Mouse (Mus musculus) forebrain, embryonic 13.5 days (tissue): Measurements from ENCODE around the gene Kmt2c. TPM values are rescaled to one million over a fixed set of nuclear protein-coding genes. Genes with fewer than 3 reads are reported as not detected.

Experiments
- ATAC-seq: fragments of 200-750 bp; cut with Nextera tagmentation; 2 replicates; pipeline ENCODE4 v1.8.0; 2017
- H3K27ac ChIP-seq: fragments of 300-500 bp; sonication (generic); 2 replicates; pipeline ENCODE4 v1.5.1; 2015; ENCODE audit warnings: inconsistent platforms, mild to moderate bottlenecking, moderate library complexity
- H3K27me3 ChIP-seq: fragments of 300-500 bp; sonication (generic); 2 replicates; pipeline ENCODE4 v1.6.1; 2015; ENCODE audit warnings: mild to moderate bottlenecking, inconsistent platforms
- H3K36me3 ChIP-seq: fragments of 300-500 bp; sonication (generic); 2 replicates; pipeline ENCODE4 v1.6.1; 2015; ENCODE audit warnings: mild to moderate bottlenecking, inconsistent platforms; ENCODE audit not compliant: poor library complexity, severe bottlenecking
- H3K4me1 ChIP-seq: fragments of 300-500 bp; sonication (generic); 2 replicates; pipeline ENCODE4 v1.6.1; 2015; ENCODE audit warnings: inconsistent platforms
- H3K4me2 ChIP-seq: fragments of 300-500 bp; sonication (generic); 2 replicates; pipeline ENCODE4 v1.6.1; 2015; ENCODE audit warnings: inconsistent platforms, mild to moderate bottlenecking, moderate library complexity
- H3K4me3 ChIP-seq: fragments of 300-500 bp; sonication (generic); 2 replicates; pipeline ENCODE4 v1.5.1; 2015; ENCODE audit warnings: mild to moderate bottlenecking, inconsistent platforms
- H3K9ac ChIP-seq: fragments of 300-500 bp; sonication (generic); 2 replicates; pipeline ENCODE4 v1.6.1; 2015; ENCODE audit warnings: mild to moderate bottlenecking, inconsistent platforms
- H3K9me3 ChIP-seq: fragments of 300-500 bp; sonication (generic); replicated peaks from 2 replicates; pipeline ENCODE4 v1.6.1; 2016; ENCODE audit warnings: inconsistent platforms
- WGBS: fragments of 180-500 bp; shearing (Covaris S2); methylation state at CpG from one replicate; pipeline ENCODE4 v1.1.7; 2015; 5-methylcytosine and 5-hydroxymethylcytosine counted together
- polyA plus RNA-seq: library from polyadenylated mRNA; unstranded; fragments of >200 nt; fragmentation: Nextera tagmentation; extraction: Ambion mirVana; gene quantifications from 2 replicates; pipeline ENCODE4 v1.2.1, GENCODE M21; 2015

The Kmt2c gene
- polyA plus RNA-seq = 24.1 and 25.0 TPM in 2 replicates

GRCm38 (mm10) chr5:25498346-25498820, at the start of gene Kmt2c:
Gene Kmt2c, minus strand, starts transcription at chr5:25498783.
- no peaks in the 10 kb centered on the region for H3K9me3 ChIP-seq
- ATAC-seq = peak; percentile 32
- H3K4me3 ChIP-seq = peak within 1 kb of the TSS; percentile 93
- peaks cover 23% of the 10 kb centered on the region for H3K4me1 ChIP-seq
- 0% methylated on average over 47 of the region's 54 CpGs for WGBS
- H3K27me3 ChIP-seq = no peaks in the 10 kb centered on the region
- peak within 1 kb of the TSS; percentile 99 for H3K27ac ChIP-seq
- no peaks in the 10 kb centered on the region for H3K36me3 ChIP-seq
- peak within 1 kb of the TSS; percentile 94 for H3K9ac ChIP-seq
- peak within 1 kb of the TSS; percentile 85 for H3K4me2 ChIP-seq

GRCm38 (mm10) chr5:25546912-25547311, 48.3 kb upstream of the Kmt2c start:
- no peak overlapping the region for H3K4me2 ChIP-seq
- no peaks in the 10 kb centered on the region for H3K9me3 ChIP-seq
- no peaks in the 10 kb centered on the region for H3K4me1 ChIP-seq
- no peak for ATAC-seq
- H3K27me3 ChIP-seq = no peaks in the 10 kb centered on the region
- H3K27ac ChIP-seq = no peak overlapping the region
- no peak overlapping the region for H3K4me3 ChIP-seq
- H3K9ac ChIP-seq = no peak overlapping the region
- 98% methylated on average over 2 of the region's 2 CpGs for WGBS
- no peaks in the 10 kb centered on the region for H3K36me3 ChIP-seq

DNA sequence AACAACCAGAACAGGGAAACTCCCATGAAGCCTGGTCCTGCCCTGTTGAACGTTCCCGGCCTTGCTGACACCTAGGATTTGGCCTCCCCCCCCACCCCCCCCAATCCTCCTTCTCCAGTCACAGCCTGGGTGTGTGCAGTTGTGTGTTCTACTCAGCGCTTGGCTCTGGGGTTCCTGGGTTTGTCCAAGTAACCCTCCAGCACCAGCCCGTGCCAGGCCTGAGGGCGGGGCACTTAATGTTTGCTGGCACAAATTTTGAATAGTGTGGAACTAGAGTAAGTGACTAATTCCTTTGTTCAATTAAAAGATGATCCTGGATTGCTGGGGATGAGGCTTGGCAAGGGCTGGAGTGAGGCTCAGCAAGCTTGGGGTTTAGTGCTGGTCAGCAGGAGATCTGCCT, 46.0 kb upstream of the Kmt2c start:
- Histone ChIP-seq H3K9ac (no peak overlapping the region), H3K4me1 (no peaks in the 10 kb centered on the region), H3K9me3 (no peaks in the 10 kb centered on the region), H3K4me3 (no peak overlapping the region), H3K36me3 (no peaks in the 10 kb centered on the region), H3K4me2 (no peak overlapping the region), H3K27me3 (no peaks in the 10 kb centered on the region), H3K27ac (no peak overlapping the region)
- 81% methylated on average over 5 of the region's 5 CpGs for WGBS
- ATAC-seq = no peak

GRCm38 (mm10) chr5:25544061-25544460, 45.5 kb upstream of the Kmt2c start:
- H3K4me1 ChIP-seq = no peaks in the 10 kb centered on the region
- H3K4me3 ChIP-seq = no peak overlapping the region
- H3K9me3 ChIP-seq = no peaks in the 10 kb centered on the region
- no peak overlapping the region for H3K4me2 ChIP-seq
- 97% methylated on average over 3 of the region's 3 CpGs for WGBS
- H3K9ac ChIP-seq = no peak overlapping the region
- no peaks in the 10 kb centered on the region for H3K36me3 ChIP-seq
- no peak overlapping the region for H3K27ac ChIP-seq
- ATAC-seq = no peak
- H3K27me3 ChIP-seq = no peaks in the 10 kb centered on the region

GRCm38 (mm10) chr5:25541661-25542060, 43.1 kb upstream of the Kmt2c start:
- H3K4me1 ChIP-seq = no peaks in the 10 kb centered on the region
- no peaks in the 10 kb centered on the region for H3K36me3 ChIP-seq
- H3K4me2 ChIP-seq = no peak overlapping the region
- H3K4me3 ChIP-seq = no peak overlapping the region
- 78% methylated on average over 2 of the region's 2 CpGs for WGBS
- 0 out of 2 replicates have a peak, but pooled peaks cover 4% of the 10 kb centered on the region for H3K9me3 ChIP-seq
- no peak overlapping the region for H3K9ac ChIP-seq
- no peaks in the 10 kb centered on the region for H3K27me3 ChIP-seq
- ATAC-seq = no peak
- no peak overlapping the region for H3K27ac ChIP-seq

GRCm38 (mm10) chr5:25540921-25541320, 42.3 kb upstream of the Kmt2c start:
- Histone ChIP-seq H3K36me3 (no peaks in the 10 kb centered on the region), H3K4me1 (no peaks in the 10 kb centered on the region), H3K4me2 (no peak overlapping the region), H3K9me3 (0 out of 2 replicates have a peak, but pooled peaks cover 4% of the 10 kb centered on the region), H3K4me3 (no peak overlapping the region), H3K27me3 (no peaks in the 10 kb centered on the region), H3K27ac (no peak overlapping the region), H3K9ac (no peak overlapping the region)
- 91% methylated on average over 3 of the region's 3 CpGs for WGBS
- no peak for ATAC-seq

DNA sequence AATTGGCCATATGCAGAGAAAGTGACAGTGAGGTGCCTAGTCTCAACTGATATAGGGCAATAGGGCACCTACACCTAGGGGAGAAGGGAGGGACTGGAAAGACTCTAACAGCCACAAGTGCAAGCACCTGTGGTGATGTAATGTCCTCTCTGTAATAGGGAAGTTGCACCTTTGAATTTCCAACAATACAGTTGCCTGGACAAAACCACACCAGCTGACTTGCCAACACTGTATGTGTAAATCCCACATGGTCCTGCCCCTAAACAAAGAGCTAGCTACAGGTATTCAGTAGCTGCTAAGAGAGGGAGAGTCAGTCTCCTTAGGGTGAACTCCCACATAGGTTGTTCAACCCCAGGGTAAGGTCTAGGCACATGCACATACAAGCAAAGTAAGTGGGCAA, 41.8 kb upstream of the Kmt2c start:
- 0 out of 2 replicates have a peak, but pooled peaks cover 4% of the 10 kb centered on the region for H3K9me3 ChIP-seq
- no peak overlapping the region for H3K4me3 ChIP-seq
- no peaks in the 10 kb centered on the region for H3K27me3 ChIP-seq
- no peak overlapping the region for H3K9ac ChIP-seq
- no peak overlapping the region for H3K4me2 ChIP-seq
- no peak for ATAC-seq
- no peaks in the 10 kb centered on the region for H3K4me1 ChIP-seq
- H3K36me3 ChIP-seq = no peaks in the 10 kb centered on the region
- H3K27ac ChIP-seq = no peak overlapping the region

DNA sequence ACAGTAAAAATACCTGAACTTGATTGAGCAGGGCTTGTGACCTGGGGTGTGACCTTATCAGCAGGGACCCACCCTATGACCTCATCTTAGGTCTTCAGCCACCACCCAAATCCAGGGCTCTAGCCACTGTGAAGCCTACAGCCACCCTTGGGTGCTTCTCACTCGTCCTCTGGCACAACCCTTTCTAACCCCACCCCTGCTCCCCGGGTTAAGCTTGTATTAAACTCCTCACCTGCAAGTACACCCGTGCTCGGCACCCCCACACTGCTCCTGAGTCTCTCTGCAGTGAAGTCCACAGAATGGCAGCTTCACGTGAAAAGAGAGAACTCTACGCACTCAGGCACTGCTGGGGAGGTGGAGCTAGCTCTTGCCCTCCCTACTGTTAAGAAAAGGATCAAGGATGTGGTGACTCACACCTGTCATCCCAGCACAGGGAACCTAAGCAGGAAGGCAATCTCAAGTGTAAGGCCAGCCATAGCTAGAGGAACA, 38.4 kb upstream of the Kmt2c start:
- Histone ChIP-seq H3K9ac (no peak overlapping the region), H3K4me3 (no peak overlapping the region), H3K27me3 (no peaks in the 10 kb centered on the region), H3K36me3 (no peaks in the 10 kb centered on the region), H3K9me3 (0 out of 2 replicates have a peak, but pooled peaks cover 4% of the 10 kb centered on the region), H3K27ac (no peak overlapping the region), H3K4me1 (0 out of 2 replicates have a peak, but pooled peaks cover 8% of the 10 kb centered on the region), H3K4me2 (no peak overlapping the region)
- 42% methylated on average over 6 of the region's 6 CpGs for WGBS
- ATAC-seq = no peak

- H3K9me3 ChIP-seq = 0 out of 2 replicates have a peak, but pooled peaks cover 4% of the 10 kb centered on the region
- no peak for ATAC-seq
- H3K36me3 ChIP-seq = no peaks in the 10 kb centered on the region
- no peaks in the 10 kb centered on the region for H3K27me3 ChIP-seq
- no peak overlapping the region for H3K27ac ChIP-seq
- no peak overlapping the region for H3K9ac ChIP-seq
- 53% methylated on average over 2 of the region's 2 CpGs for WGBS
- 0 out of 2 replicates have a peak, but pooled peaks cover 8% of the 10 kb centered on the region for H3K4me1 ChIP-seq
- no peak overlapping the region for H3K4me2 ChIP-seq
- no peak overlapping the region for H3K4me3 ChIP-seq
These were observed 37.9 kb upstream of the Kmt2c start for GRCm38 (mm10) chr5:25536451-25536850.

DNA sequence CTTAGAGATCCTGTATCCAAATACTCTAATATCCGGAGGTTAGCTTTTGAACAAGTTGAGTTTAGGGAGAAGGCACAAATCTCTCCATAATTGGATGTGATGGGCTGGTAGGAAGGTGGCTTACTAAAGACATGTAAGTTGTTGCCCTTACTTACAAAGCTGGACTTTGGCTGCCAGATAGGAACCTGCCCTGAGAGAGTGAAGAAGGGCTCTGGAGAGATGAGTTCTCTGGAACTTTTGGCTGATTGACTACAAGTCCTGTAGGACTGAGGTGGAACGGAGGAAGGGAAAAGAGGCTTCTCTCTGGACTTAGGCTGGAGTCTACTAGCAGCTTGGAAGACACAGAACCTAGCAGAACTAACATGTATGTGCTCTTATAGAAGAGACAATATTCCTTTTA, 37.0 kb upstream of the Kmt2c start:
- Histone ChIP-seq H3K4me2 (no peak overlapping the region), H3K27ac (no peak overlapping the region), H3K9ac (no peak overlapping the region), H3K27me3 (no peaks in the 10 kb centered on the region), H3K9me3 (0 out of 2 replicates have a peak, but pooled peaks cover 4% of the 10 kb centered on the region), H3K4me3 (no peak overlapping the region), H3K4me1 (0 out of 2 replicates have a peak, but pooled peaks cover 8% of the 10 kb centered on the region), H3K36me3 (no peaks in the 10 kb centered on the region)
- WGBS = 94% methylated on average over 2 of the region's 2 CpGs
- no peak for ATAC-seq

- Histone ChIP-seq H3K9me3 (no peaks in the 10 kb centered on the region), H3K4me2 (no peak overlapping the region), H3K36me3 (no peaks in the 10 kb centered on the region), H3K4me1 (peaks cover 13% of the 10 kb centered on the region; the same call in 1 of the 2 replicates), H3K27ac (no peak overlapping the region), H3K4me3 (no peak overlapping the region), H3K27me3 (no peaks in the 10 kb centered on the region), H3K9ac (no peak overlapping the region)
- 89% methylated on average over 5 of the region's 5 CpGs for WGBS
- no peak for ATAC-seq
These were observed 34.7 kb upstream of the Kmt2c start for GRCm38 (mm10) chr5:25533298-25533697.

DNA sequence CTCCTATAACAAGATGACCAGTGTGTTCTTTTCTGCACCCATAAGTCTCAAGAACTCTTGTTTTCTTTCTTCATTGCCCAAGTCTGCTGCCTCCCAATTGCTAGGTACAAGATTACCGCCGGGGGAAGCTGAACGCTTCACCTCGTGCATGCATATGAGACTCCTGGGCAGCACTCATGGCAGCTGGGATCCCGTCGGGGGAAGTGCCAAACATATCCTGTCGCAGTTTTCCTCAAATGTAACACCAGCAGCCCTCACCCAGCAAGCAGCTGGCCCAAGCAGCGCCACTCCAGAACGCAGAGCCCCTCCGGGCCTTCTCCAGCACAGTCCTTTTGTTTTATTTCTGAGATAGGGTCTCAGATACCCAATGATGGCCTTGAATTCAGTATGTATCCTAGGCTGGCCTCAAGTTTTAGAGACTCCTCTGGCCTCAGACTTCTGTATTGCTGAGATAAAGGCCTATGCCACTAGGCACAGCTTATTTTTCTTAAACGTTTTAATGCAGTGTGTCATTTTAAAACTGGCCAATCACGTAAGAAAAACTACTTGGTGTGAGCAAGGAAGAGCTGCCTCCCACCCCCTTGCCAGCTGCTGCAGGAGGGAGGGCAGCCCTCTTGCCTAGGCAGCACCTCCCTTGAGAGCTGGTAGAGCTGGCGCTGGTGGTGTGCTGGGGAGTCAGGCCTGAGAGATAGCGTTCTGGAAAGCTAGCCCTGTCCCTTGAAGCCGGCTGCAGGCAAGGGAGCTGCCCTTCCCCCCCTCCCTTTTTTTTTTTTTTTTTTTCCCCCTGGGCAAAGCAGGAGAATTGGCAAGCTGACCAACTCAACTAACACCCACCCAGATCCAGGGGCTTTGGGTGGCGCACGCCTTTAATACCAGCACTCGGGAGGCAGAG, 33.9 kb upstream of the Kmt2c start:
- H3K4me2 ChIP-seq = no peak overlapping the region
- ATAC-seq = no peak
- H3K4me3 ChIP-seq = no peak overlapping the region
- peak overlapping the region; percentile 14; the same call in 1 of the 2 replicates for H3K27ac ChIP-seq
- no peak overlapping the region for H3K9ac ChIP-seq
- H3K4me1 ChIP-seq = peaks cover 13% of the 10 kb centered on the region; the same call in 1 of the 2 replicates
- 58% methylated on average over 18 of the region's 18 CpGs for WGBS
- no peaks in the 10 kb centered on the region for H3K27me3 ChIP-seq
- no peaks in the 10 kb centered on the region for H3K9me3 ChIP-seq
- H3K36me3 ChIP-seq = no peaks in the 10 kb centered on the region
